Mouse (Mus musculus) liver, embryonic 13.5 days (tissue): ENCODE measurements around the gene Cobll1. TPM values are rescaled to one million over a fixed set of nuclear protein-coding genes. Genes with fewer than 3 reads are reported as not detected.

Experiments used
- ATAC-seq: fragments of 200-750 bp; cut with Nextera tagmentation; 2 replicates; pipeline ENCODE4 v1.8.0; 2017; ENCODE audit warnings: low read depth, mild to moderate bottlenecking, moderate number of reproducible peaks, moderate library complexity
- DNase-seq: peaks from one replicate; pipeline ENCODE4 v3.0.0; 2022
- H3K27ac ChIP-seq: fragments of 300-500 bp; sonication (generic); 2 replicates; pipeline ENCODE4 v1.5.1; 2015; ENCODE audit warnings: moderate library complexity, mild to moderate bottlenecking, inconsistent platforms
- H3K27me3 ChIP-seq: fragments of 300-500 bp; sonication (generic); 2 replicates; pipeline ENCODE4 v1.6.1; 2015; ENCODE audit warnings: mild to moderate bottlenecking, inconsistent platforms
- H3K36me3 ChIP-seq: fragments of 300-500 bp; sonication (generic); 2 replicates; pipeline ENCODE4 v1.6.1; 2015; ENCODE audit warnings: mild to moderate bottlenecking, inconsistent platforms
- H3K4me1 ChIP-seq: fragments of 300-500 bp; sonication (generic); replicated peaks from 2 replicates; pipeline ENCODE4 v1.6.1; 2015; ENCODE audit warnings: inconsistent platforms
- H3K4me2 ChIP-seq: fragments of 300-500 bp; sonication (generic); 2 replicates; pipeline ENCODE4 v1.6.1; 2015; ENCODE audit warnings: inconsistent platforms, mild to moderate bottlenecking, moderate library complexity
- H3K4me3 ChIP-seq: fragments of 300-500 bp; sonication (generic); replicated peaks from 2 replicates; pipeline ENCODE4 v1.5.1; 2015; ENCODE audit warnings: mild to moderate bottlenecking, inconsistent platforms
- H3K9ac ChIP-seq: fragments of 300-500 bp; sonication (generic); 2 replicates; pipeline ENCODE4 v1.6.1; 2015; ENCODE audit warnings: mild to moderate bottlenecking, inconsistent platforms
- H3K9me3 ChIP-seq: fragments of 300-500 bp; sonication (generic); replicated peaks from 2 replicates; pipeline ENCODE4 v1.6.1; 2016; ENCODE audit warnings: inconsistent platforms
- WGBS: fragments of 180-500 bp; shearing (Covaris S2); methylation state at CpG from one replicate; pipeline ENCODE4 v1.1.7; 2015; ENCODE audit not compliant: insufficient replicate concordance; 5-methylcytosine and 5-hydroxymethylcytosine counted together
- polyA plus RNA-seq: library from polyadenylated mRNA; unstranded; fragments of >200 nt; fragmentation: Nextera tagmentation; extraction: Ambion mirVana; gene quantifications from 2 replicates; pipeline ENCODE4 v1.2.1, GENCODE M21; 2015

Cobll1 gene
- polyA plus RNA-seq, 1 experiment from 2014 or later: 2.3 TPM

GRCm38 (mm10) chr2:65075840-65076239 is 163.4 kb downstream of the Cobll1 start:
- Histone ChIP-seq H3K4me3 (no peak overlapping the region), H3K4me2 (no peak overlapping the region), H3K9me3 (no peaks in the 10 kb centered on the region), H3K27me3 (no peaks in the 10 kb centered on the region), H3K27ac (no peak overlapping the region), H3K4me1 (no peaks in the 10 kb centered on the region), H3K36me3 (no peaks in the 10 kb centered on the region), H3K9ac (no peak overlapping the region)
- 75% methylated on average over 5 of the region's 5 CpGs for WGBS
- ATAC-seq: no peak
- no peak for DNase-seq

GRCm38 (mm10) chr2:65075431-65075830 is 163.8 kb downstream of the Cobll1 start:
- H3K36me3 ChIP-seq: no peaks in the 10 kb centered on the region
- no peak overlapping the region for H3K27ac ChIP-seq
- no peak overlapping the region for H3K4me2 ChIP-seq
- no peak overlapping the region for H3K9ac ChIP-seq
- no peaks in the 10 kb centered on the region for H3K4me1 ChIP-seq
- H3K9me3 ChIP-seq: no peaks in the 10 kb centered on the region
- H3K4me3 ChIP-seq: no peak overlapping the region
- WGBS: 62% methylated on average over 4 of the region's 4 CpGs
- H3K27me3 ChIP-seq: no peaks in the 10 kb centered on the region
- no peak for DNase-seq
- no peak for ATAC-seq

- ATAC-seq: no peak
- Histone ChIP-seq H3K27me3 (no peaks in the 10 kb centered on the region), H3K4me3 (no peak overlapping the region), H3K9me3 (no peaks in the 10 kb centered on the region), H3K4me1 (no peaks in the 10 kb centered on the region), H3K27ac (no peak overlapping the region), H3K36me3 (no peaks in the 10 kb centered on the region), H3K9ac (no peak overlapping the region), H3K4me2 (no peak overlapping the region)
- no peak for DNase-seq
- 47% methylated on average over 3 of the region's 3 CpGs for WGBS
Observed at GRCm38 (mm10) chr2:65072205-65072604, 167.0 kb downstream of the Cobll1 start.

- Histone ChIP-seq H3K9me3 (no peaks in the 10 kb centered on the region), H3K4me2 (no peak overlapping the region), H3K4me3 (no peak overlapping the region), H3K27me3 (no peaks in the 10 kb centered on the region), H3K27ac (no peak overlapping the region), H3K9ac (no peak overlapping the region), H3K4me1 (no peaks in the 10 kb centered on the region), H3K36me3 (no peaks in the 10 kb centered on the region)
- WGBS: 63% methylated on average over 2 of the region's 2 CpGs
- no peak for ATAC-seq
- DNase-seq: no peak
Observed at GRCm38 (mm10) chr2:65053764-65054163, 185.4 kb downstream of the Cobll1 start.

GRCm38 (mm10) chr2:65052191-65053012 is 186.8 kb downstream of the Cobll1 start:
- Histone ChIP-seq H3K27me3 (no peaks in the 10 kb centered on the region), H3K9ac (no peak overlapping the region), H3K9me3 (no peaks in the 10 kb centered on the region), H3K27ac (no peak overlapping the region), H3K4me2 (no peak overlapping the region), H3K4me1 (no peaks in the 10 kb centered on the region), H3K36me3 (no peaks in the 10 kb centered on the region), H3K4me3 (no peak overlapping the region)
- ATAC-seq: no peak
- DNase-seq: no peak
- WGBS: 76% methylated on average over 6 of the region's 6 CpGs

- Histone ChIP-seq H3K4me3 (no peak overlapping the region), H3K36me3 (no peaks in the 10 kb centered on the region), H3K27ac (no peak overlapping the region), H3K4me1 (no peaks in the 10 kb centered on the region), H3K4me2 (no peak overlapping the region), H3K27me3 (no peaks in the 10 kb centered on the region), H3K9me3 (no peaks in the 10 kb centered on the region), H3K9ac (no peak overlapping the region)
- ATAC-seq: no peak
- DNase-seq: no peak
- WGBS: 72% methylated on average over 3 of the region's 3 CpGs
Observed at GRCm38 (mm10) chr2:65050776-65051175, 188.4 kb downstream of the Cobll1 start.

- H3K27me3 ChIP-seq: no peaks in the 10 kb centered on the region
- no peaks in the 10 kb centered on the region for H3K9me3 ChIP-seq
- 59% methylated on average over 6 of the region's 6 CpGs for WGBS
- no peak overlapping the region for H3K27ac ChIP-seq
- no peaks in the 10 kb centered on the region for H3K4me1 ChIP-seq
- ATAC-seq (no peak), DNase-seq (no peak)
- no peak overlapping the region for H3K4me2 ChIP-seq
- no peaks in the 10 kb centered on the region for H3K36me3 ChIP-seq
- no peak overlapping the region for H3K9ac ChIP-seq
- H3K4me3 ChIP-seq: no peak overlapping the region
Observed at GRCm38 (mm10) chr2:65048234-65049017, 190.8 kb downstream of the Cobll1 start.

Other genes starting within 250 kb of the Cobll1 start
- gene Grb14, start 214.4 kb downstream of the Cobll1 start, polyA plus RNA-seq: 5.6 and 7.0 TPM in 2 replicates
- gene Slc38a11, start 124.6 kb upstream of the Cobll1 start, polyA plus RNA-seq: not detected in 2 replicates